Mouse (Mus musculus) hindlimb bud, embryonic 11.5 days (tissue): ENCODE results near the gene Fto.

Experiments
- DNase-seq: peaks from one replicate; pipeline ENCODE4 v3.0.0-alpha.2; 2012; ENCODE audit warnings: low read depth, low spot score; ENCODE audit errors: extremely low spot score

Gene Fto

DNA sequence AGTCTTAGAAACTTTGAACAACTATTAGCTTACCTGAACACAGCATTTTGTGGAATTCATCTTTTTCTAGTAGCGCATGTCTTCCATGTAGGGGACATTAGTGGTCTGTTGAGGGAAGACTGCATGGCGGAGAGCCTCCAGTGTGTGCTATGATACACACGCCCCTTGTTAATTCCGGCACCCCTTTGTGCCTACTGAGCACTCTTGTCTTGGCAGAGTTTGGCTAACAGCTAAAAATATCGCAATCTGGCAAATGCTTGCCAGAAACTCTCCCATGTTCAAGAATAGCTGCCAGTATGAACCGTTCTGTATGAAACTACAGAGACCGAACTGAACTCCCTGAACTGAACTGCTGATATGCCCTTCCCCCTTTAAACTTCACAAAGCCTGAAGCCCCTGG, 10.2 kb downstream of the Fto start:
- DNase-seq = no peak

DNA sequence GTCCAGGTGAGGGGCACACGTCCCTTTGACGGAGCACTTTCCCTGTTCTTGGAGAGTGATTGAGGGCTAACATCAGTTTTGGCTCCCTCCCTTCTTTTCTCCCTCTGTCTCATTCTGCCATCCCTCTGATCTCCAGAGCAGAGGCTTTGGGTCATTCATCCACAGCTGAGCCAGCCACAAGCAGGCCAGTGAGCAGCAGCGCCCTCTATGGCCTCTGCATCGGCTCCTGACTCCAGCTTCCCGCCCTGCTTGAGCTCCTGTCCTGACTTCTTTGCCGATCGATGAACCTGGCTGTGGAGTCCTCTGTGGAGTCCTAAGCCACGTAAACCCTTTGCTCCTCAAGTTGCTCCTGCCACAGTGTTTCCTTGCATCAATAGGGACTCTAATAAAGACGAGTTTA, 10.9 kb downstream of the Fto start:
- DNase-seq = no peak

DNA sequence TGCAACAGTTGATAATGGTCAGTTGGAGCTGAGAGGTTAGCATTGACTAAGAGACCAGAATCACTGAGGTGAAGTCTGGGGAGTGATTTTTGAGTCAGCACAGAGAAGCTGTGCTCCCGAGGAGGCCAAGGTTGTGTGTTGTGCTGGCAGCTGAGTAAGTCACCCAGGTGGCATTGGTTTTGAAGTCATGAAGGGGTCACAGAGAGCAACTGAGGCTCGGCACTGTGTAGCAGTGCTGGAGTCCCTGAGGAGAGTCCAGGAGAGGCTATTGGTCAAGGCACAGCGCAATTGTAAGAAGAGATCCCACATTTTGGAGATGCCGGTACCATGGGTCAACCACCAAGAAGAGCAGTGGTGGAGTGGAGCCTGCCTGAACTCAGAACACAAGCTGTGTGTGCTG, 11.6 kb downstream of the Fto start:
- DNase-seq = no peak

DNA sequence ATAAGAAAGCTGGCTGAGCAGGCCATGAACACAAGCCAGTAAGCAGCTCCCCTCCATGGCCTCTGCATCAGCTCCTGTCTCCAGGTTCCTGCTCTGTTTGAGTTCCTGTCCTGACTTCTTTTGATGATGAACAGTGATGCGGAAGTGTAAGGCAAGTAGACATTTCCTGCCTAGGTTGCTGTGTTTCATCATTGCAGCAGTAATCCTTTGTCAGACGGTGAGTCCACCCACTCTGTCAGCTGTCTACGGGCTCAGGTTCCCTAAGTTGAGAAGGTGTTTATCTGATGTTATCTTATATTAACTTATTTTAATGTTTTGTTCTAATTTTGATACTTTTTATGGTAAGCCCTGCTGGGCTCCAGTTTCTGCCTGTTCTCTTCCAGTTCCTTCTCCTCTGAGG, 12.7 kb downstream of the Fto start:
- no peak for DNase-seq

DNA sequence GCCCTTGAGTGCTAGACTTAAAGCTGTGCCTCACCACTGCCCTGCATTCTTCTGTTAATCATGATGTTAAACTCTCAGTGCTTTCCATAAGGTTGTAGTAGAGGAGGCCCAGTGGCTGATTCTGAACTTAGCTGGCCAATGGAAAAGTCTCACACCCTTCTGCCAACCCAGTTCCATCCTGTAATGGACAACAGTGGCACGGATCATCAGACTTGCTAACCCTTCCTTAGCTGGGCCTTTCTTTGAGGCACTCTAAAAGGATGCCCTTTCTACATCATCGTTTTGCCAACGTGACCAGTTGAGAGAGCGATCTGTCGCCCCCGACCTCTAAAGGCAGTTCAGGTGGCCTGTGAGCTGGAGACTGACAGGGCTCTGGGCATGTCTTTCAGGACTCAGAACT, 13.6 kb downstream of the Fto start:
- no peak for DNase-seq

DNA sequence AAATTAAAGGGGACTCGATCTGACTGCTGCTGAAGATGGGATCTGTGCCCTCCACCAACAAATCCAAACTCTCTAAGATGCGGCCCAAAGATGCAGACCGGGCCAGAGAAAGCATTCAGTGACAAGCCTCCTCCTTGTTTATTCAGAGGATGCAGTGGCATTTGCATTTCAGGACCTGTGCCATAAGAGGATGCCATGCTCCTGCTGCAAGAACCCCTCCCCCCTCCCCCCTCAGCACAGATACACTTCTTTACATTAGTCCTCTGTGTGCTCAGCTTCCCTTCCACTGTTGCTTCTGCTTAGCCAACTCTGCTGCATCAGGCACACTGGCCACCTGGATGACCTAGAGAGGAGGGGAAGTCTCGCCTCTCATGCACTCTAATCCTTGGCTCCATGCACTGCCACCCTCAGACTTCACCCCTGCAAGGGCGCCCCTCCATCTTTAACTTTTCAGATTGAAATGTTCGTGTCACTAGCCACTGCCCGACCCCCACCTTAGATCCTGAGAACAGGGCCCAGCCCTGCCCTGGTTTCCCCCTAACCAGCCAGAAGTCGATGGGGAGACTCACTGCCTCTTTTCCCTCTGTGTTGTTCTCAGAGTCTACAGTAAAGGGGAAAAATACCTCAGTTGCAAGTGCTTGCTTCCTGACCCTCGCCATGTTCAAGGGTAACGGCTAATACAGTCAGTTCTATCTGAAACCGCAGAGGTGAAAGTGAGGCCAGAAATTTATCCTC, 14.3 kb downstream of the Fto start:
- no peak for DNase-seq

DNA sequence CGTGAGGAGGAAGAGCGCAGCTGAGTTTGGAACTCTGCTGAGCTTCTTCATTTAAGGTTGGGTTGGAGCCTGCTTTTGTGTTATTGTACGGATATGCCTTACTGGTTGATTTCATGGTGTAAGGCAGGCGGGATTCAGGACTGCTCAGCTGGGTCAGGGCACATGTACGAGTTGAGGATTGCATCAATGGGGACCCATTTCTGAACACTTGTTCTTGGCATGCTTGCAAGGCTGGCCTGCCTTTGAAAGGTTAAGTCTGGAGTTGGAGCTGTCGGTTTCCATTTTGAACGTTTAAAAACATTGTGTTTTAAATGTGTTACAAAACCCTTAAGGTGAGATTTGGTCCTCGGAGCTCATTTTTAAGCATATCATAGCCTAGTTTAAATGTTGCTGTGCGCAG, 15.7 kb downstream of the Fto start:
- no peak for DNase-seq

DNA sequence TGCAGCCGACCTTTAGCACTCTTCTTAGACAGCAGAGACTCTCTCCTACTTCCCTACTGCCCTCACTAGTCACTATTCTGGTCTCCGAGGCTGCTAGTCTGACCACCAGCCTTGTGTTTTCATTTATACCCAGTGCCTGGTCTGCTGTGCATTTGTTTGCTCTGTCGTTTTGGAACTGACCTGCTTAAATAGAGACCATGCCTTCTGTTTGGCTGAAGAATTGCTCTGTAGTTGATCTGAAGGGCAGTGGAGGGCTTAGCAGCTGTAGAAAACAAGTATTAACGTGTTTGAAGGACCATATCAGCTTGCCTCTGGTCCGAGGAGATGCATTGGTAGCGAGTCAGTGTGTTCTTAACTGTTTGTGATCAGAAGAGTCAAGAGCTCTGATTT, 16.1 kb downstream of the Fto start:
- no peak for DNase-seq

DNA sequence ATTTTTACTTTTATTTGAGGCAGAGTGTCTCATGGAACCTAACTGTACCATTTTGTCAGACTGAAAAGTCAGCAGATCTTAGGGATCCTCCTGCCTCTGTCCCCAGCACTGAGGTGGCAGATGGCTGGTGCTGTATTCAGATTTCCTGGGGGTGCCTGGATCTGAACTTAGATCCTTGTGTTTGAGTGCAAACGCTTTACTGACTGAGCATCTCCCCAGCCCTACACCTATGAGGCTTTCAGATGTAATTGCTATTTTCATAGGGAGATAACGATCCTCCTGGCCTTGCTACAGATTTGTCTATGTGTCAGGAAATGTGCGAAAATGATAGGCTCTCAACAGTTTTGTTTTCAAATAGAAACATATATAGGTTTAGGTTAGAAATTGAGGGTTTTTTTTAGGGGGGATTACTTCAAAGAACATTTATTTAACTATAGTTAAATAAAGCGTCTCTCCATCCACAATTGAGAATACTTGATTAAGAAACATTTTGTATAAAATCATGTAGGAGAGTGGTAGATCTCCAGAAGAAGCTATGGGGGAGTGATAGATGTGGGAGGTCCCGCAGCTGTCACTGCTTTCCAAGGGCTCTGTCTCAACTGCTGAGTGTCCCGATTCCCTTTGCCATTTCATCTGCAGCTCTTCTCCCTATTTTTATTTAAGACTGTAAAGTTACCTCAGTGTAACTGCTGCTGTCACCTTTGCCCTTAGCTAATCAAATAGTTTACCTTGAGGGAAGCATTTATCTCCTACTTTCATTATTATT, 25.2 kb downstream of the Fto start:
- DNase-seq = no peak

DNA sequence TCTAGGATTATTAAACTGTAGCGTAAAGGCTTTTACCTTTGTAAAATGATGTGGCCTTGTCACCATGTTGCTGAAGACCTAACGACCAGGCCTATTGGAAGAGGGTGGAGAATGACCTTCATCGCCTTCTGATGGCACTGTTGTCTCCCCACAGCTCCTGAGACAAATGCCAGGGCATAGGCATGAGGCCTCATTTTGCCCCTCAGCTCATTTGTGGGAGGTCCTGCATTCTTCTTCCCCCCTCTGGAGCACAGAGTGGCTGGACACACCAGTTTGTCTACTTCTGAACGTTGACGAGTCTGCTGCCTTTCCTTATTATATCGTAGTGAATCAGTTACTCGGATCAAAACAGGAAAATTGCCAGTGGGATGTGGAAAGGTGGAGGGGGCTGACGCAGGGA, 26.3 kb downstream of the Fto start:
- DNase-seq = no peak

DNA sequence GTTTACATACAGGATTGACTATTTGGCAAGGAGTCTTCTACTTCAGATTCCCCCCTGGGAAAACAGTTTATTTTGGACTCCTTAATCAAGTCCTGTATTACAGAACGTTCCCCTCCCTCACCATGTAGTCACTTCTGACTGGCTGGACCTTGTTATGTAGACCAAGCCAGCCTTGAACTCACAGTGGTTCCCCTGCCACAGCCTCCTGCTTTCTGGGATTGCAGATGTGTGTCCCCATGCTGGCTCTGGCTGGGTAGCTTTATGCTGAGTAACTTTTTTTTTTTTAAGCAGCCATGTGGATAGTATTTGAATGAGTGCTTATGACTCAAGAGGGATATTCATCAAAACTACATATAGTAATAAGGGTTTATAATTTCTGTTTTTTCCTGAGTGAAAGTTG, 27.4 kb downstream of the Fto start:
- no peak for DNase-seq

DNA sequence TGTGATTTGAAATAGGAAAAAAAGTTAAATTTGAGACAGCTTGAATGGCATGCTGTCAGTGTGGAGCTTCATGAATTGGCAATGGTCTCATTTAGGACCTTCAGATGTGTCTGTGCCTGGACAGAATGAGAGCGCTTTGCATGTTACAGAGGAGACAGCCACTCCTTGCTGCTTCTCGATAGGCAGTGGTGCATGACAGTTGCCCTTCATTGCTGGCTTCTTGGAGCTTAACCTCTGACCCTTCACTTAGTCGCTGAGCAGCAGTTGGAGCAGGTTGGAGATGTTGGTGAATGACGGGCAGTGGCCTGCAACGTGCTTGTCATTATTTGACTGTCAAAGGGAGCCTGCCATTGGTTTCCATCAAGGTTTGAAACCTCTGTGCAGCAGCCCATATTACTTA, 28.9 kb downstream of the Fto start:
- DNase-seq = no peak

DNA sequence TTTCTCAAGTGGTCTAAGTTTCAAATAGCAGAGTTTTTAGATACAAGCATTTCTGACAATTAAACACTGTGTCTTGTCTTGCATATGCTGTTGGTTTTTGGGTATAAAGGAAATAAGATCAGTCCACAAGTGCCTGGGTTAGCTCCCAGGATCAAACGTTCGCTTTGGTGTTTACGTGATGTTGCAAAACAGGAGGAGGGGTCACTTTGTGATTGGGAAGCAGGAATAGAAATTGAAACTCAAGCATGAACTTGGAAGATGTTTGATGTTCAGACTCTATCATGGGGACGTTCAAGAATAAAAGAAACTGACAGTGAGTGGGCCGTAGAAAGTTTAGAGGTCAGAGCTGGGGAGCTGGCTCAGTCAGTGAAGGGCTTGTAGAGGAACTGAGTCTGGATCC, 29.5 kb downstream of the Fto start:
- DNase-seq = no peak

DNA sequence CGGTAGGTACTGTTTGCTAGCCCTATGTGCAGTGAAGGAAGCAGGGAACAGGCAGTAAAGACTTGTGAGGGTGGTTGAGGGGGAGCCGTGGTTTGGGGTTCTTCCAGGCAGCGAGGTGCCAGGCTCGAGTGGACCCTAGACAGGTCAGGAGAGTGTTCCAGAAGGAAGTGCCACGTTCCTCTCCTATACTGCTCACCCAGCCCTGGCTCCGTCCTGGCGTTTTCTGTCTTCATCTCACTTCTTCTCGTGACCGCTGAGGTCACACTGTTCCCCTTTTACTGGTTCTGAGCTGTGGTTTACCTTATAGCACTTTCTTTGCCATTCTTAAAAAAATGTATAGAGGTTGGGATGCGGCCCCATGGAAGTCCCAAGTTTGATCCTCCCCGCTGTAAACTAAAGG, 31.3 kb downstream of the Fto start:
- no peak for DNase-seq

DNA sequence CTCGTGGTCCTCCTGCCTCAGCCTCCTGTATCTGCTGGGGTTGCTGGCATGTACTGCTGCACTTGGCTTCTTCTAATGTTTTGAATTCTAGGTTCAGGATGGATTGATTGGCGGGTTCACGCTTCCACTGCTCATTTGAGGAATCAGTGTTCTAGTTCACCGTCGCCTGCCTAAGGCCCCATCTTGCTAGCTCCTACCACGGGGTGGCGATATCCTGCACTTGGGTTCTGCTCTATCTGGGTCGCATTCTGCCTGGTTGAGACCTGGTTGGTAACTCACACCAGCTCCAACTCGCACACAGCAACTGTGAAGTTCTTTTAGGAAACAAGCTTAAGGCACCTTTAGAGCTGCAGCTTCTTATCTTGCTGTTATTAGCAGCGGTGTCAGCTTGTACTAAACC, 33.8 kb downstream of the Fto start:
- no peak for DNase-seq

DNA sequence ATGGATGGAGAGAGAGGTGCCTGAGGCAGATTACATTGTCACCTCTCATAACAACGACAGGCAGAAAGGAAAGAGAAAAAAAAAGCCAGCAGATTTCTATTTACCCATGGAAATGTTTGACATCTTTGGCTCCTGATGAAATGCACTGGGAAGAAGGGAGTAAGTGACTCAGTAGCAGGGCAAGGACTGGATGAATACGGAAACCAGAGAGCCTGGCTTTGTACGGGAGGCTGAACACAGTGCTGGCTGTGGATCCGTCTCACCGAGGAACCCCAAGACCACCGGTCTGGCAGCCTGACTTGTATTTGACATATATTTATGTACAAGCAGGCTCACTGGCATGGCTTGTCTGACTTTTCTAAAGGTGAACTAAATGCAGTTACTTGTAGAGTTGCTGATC, 34.3 kb downstream of the Fto start:
- DNase-seq = no peak

DNA sequence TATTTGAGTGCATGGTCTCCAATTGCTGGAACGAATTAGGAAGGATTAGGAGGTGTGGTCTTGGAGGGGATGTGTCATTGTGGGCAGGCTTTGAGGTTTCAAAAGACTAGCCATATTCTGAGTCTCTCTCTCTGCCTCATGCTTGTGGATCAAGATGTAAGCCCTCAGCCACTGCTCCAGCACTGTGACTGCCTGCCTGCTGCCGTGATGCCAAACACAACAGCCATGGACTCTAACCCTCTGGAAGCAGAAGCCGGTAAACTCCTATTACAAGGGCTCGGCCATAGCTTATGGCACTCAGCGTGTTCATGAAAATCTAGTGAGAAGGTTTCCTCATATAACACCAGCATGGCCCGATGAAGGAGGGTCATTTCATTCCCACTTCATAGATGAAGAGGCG, 36.5 kb downstream of the Fto start:
- no peak for DNase-seq

DNA sequence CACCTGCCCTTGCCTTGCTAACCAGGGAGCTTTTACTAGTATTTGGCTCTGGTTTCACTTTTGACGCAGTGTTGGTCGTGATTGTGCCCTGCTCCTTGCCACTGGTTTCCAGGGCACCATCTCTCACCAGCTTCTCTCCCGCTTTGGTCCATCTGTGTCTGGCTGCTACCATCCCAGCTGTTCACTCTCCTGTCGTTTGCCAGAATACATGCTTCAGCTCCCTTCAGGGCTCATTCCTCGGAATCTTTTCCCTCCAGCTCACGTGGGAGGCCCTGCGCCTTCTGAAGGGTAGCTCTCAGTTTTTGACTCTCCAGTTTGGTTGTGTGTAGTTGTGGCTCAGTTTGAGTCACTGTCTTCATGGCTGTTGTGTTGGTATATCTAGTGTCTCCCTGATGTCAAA, 37.3 kb downstream of the Fto start:
- DNase-seq = no peak

DNA sequence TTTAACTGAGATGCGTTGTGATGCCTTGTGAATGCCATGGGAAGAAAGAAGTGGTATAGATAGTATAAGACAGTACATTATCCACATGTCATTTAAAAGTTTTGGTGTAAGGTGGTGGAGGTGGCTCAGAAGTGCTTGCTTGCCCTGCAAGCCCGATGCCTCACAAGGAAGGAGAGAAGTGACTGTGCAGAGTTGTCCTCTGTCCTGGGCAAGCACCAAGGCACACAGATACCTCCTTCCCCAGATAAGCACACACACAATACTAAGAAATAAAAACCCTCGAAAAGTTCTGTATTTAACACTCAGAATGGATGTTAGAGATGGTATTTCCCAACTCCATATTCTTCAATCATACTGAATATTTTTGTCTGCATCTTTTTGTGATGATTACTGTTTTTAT, 39.3 kb downstream of the Fto start:
- no peak for DNase-seq

DNA sequence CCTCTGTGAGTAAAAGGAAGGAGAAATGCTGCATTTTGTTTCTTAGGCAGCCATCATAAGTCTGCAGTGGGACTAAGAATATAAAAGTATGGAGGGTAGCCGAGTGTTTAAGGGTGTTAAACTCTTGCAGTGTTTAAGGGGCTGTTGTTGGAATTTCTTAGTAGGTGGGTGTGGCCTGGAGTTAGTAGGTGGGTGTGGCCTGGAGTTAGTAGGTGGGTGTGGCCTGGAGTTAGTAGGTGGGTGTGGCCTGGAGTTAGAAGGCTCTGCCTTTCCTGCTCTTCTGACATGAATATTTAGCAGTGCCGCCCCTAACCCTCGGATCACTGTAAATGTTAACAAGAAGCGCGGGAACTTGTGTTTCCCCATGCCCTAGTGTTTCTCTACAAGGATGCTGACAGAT, 39.7 kb downstream of the Fto start:
- no peak for DNase-seq

DNA sequence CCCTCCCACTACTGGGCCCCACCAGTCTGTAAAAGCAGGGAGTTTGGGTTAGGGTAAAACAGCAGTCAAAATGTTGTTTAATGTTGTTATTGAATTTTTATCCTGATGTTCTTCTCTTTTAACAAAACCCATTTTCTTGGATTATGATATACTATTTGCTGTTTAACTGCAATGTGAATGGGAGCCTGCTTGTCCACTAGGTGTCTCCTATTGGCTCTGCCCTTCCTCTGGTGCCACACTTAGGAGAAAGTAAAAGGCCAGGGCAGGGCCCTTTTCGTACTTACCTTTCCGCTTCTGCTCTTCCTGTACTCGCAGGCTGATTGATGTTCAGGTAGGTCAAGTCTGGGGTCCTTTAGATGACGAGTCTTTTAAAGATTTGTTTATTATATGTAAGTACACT, 40.6 kb downstream of the Fto start:
- no peak for DNase-seq

DNA sequence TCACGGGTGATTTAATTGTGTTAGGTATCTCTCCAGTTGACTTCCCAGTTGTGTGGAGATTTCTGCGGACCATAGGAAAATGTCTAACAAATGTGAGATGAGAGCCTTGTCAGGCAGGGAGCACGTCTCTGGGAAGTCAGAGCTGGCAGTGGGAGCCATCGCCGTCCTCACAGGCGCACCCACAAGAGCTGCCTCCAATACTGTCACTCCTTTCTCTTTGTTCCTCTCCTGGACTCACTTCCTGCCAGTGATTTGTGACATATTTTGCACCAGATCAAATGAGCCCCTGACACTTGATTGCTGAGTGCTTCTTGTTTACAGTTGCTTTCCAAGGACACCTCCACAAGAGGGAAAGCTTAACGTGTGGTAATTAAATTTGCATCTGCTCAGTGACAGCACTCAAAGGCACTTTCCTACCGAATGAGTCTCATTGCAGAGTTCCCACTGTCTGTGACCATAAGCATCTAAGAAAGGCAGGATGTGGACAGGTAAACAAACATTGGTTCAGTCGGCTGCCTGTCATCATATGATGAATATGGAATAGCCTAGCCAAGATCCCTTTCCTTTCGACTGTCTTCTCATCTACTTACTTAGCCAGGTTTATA, 42.1 kb downstream of the Fto start:
- no peak for DNase-seq
